Mouse (Mus musculus) skeletal muscle tissue, adult 2 months (tissue): ENCODE results near the gene Vezt.
A peak's percentile ranks its signal among the peaks of the same experiment; 100 is the strongest.

Experiments used
- DNase-seq: peaks from one replicate; pipeline ENCODE4 v3.0.0-alpha.2; 2012; ENCODE audit warnings: low read depth, low spot score

The Vezt gene

GRCm38 (mm10) chr10:93912136-93912855 is 123.3 kb downstream of the Vezt start:
- DNase-seq, result no peak

- DNase-seq, result no peak
Observed at GRCm38 (mm10) chr10:93911326-93911725, 124.3 kb downstream of the Vezt start.

GRCm38 (mm10) chr10:93909811-93910446 is 125.7 kb downstream of the Vezt start:
- DNase-seq, result no peak

- DNase-seq, result no peak
Observed at GRCm38 (mm10) chr10:93909015-93909414, 126.6 kb downstream of the Vezt start.

- no peak for DNase-seq
Observed at GRCm38 (mm10) chr10:93908540-93908939, 127.1 kb downstream of the Vezt start.

GRCm38 (mm10) chr10:93907376-93907775 is 128.2 kb downstream of the Vezt start:
- no peak for DNase-seq

GRCm38 (mm10) chr10:93899907-93900306 is 135.7 kb downstream of the Vezt start:
- DNase-seq, result no peak

GRCm38 (mm10) chr10:93899303-93899702 is 136.3 kb downstream of the Vezt start:
- no peak for DNase-seq

- DNase-seq, result no peak
Observed at GRCm38 (mm10) chr10:93897043-93897646, 138.5 kb downstream of the Vezt start, which contains the start of gene Metap2. Gene Metap2 (minus strand): TSS chr10:93897093.

GRCm38 (mm10) chr10:93892551-93892950 is 143.1 kb downstream of the Vezt start:
- DNase-seq, result no peak

GRCm38 (mm10) chr10:93891031-93891430 is 144.6 kb downstream of the Vezt start:
- DNase-seq, result no peak

GRCm38 (mm10) chr10:93890565-93890964 is 145.1 kb downstream of the Vezt start:
- no peak for DNase-seq

GRCm38 (mm10) chr10:93889976-93890375 is 145.6 kb downstream of the Vezt start:
- DNase-seq, result no peak

- DNase-seq, result peak; percentile 81
Observed at GRCm38 (mm10) chr10:93889579-93889950, 146.1 kb downstream of the Vezt start.
